Mouse (Mus musculus) embryonic facial prominence, embryonic 10.5 days (tissue): ENCODE data around the gene Cdc42bpa. TPM values are rescaled to one million over a fixed set of nuclear protein-coding genes. Genes with fewer than 3 reads are reported as not detected.

Experiments used
- DNase-seq: peaks from one replicate; pipeline ENCODE4 v3.0.0-alpha.2; 2017; ENCODE audit warnings: low spot score
- H3K27ac ChIP-seq: fragments of 300-500 bp; sonication (generic); replicated peaks from 2 replicates; pipeline ENCODE4 v1.5.1; 2016; ENCODE audit warnings: mild to moderate bottlenecking
- H3K27me3 ChIP-seq: fragments of 300-500 bp; sonication (generic); replicated peaks from 2 replicates; pipeline ENCODE4 v1.6.1; 2016; ENCODE audit warnings: low read depth, mild to moderate bottlenecking; ENCODE audit not compliant: poor library complexity, severe bottlenecking
- H3K36me3 ChIP-seq: fragments of 300-500 bp; sonication (generic); replicated peaks from 2 replicates; pipeline ENCODE4 v1.6.1; 2016; ENCODE audit warnings: mild to moderate bottlenecking, moderate library complexity
- H3K4me1 ChIP-seq: fragments of 300-500 bp; sonication (generic); 2 replicates; pipeline ENCODE4 v1.6.1; 2016
- H3K4me3 ChIP-seq: fragments of 300-500 bp; sonication (generic); 2 replicates; pipeline ENCODE4 v1.5.1; 2016; ENCODE audit warnings: mild to moderate bottlenecking, moderate library complexity
- H3K9me3 ChIP-seq: fragments of 300-500 bp; sonication (generic); 2 replicates; pipeline ENCODE4 v1.6.1; 2016; ENCODE audit warnings: mild to moderate bottlenecking
- WGBS: fragments of 180-500 bp; shearing (Covaris S2); methylation state at CpG from one replicate; pipeline ENCODE4 v1.1.7; 2016; 5-methylcytosine and 5-hydroxymethylcytosine counted together
- polyA plus RNA-seq: library from polyadenylated mRNA; unstranded; fragments of >200 nt; fragmentation: Nextera tagmentation; extraction: Ambion mirVana; gene quantifications from 2 replicates; pipeline ENCODE4 v1.2.1, GENCODE M21; 2016

Cdc42bpa gene
- polyA plus RNA-seq, 1 experiment from 2014 or later: 12.9 TPM

GRCm38 (mm10) chr1:180176784-180177183, 216.5 kb downstream of the Cdc42bpa start:
- H3K4me3 ChIP-seq: no peak overlapping the region
- no peaks in the 10 kb centered on the region for H3K4me1 ChIP-seq
- no peaks in the 10 kb centered on the region for H3K36me3 ChIP-seq
- H3K27me3 ChIP-seq: no peaks in the 10 kb centered on the region
- 12% methylated on average over 1 of the region's 1 CpGs for WGBS
- DNase-seq: no peak
- no peak overlapping the region for H3K27ac ChIP-seq
- no peaks in the 10 kb centered on the region for H3K9me3 ChIP-seq

GRCm38 (mm10) chr1:180178340-180178739, 218.1 kb downstream of the Cdc42bpa start:
- Histone ChIP-seq H3K9me3 (no peaks in the 10 kb centered on the region), H3K27me3 (no peaks in the 10 kb centered on the region), H3K4me3 (no peak overlapping the region), H3K27ac (no peak overlapping the region), H3K36me3 (no peaks in the 10 kb centered on the region), H3K4me1 (no peaks in the 10 kb centered on the region; the same call in 1 of the 2 replicates)
- WGBS: 91% methylated on average over 9 of the region's 9 CpGs
- no peak for DNase-seq

GRCm38 (mm10) chr1:180179100-180179499, 218.8 kb downstream of the Cdc42bpa start:
- 92% methylated on average over 4 of the region's 4 CpGs for WGBS
- no peaks in the 10 kb centered on the region for H3K27me3 ChIP-seq
- H3K9me3 ChIP-seq: no peaks in the 10 kb centered on the region
- H3K4me1 ChIP-seq: no peaks in the 10 kb centered on the region; the same call in 1 of the 2 replicates
- H3K27ac ChIP-seq: no peak overlapping the region
- DNase-seq: no peak
- H3K36me3 ChIP-seq: no peaks in the 10 kb centered on the region
- H3K4me3 ChIP-seq: no peak overlapping the region

GRCm38 (mm10) chr1:180179840-180180239, 219.6 kb downstream of the Cdc42bpa start:
- Histone ChIP-seq H3K4me3 (no peak overlapping the region), H3K36me3 (no peaks in the 10 kb centered on the region), H3K9me3 (no peaks in the 10 kb centered on the region), H3K4me1 (no peaks in the 10 kb centered on the region; the same call in 1 of the 2 replicates), H3K27ac (no peak overlapping the region), H3K27me3 (no peaks in the 10 kb centered on the region)
- DNase-seq: no peak
- WGBS: 76% methylated on average over 2 of the region's 2 CpGs

- no peaks in the 10 kb centered on the region for H3K9me3 ChIP-seq
- 91% methylated on average over 7 of the region's 7 CpGs for WGBS
- H3K4me3 ChIP-seq: no peak overlapping the region
- no peak overlapping the region for H3K27ac ChIP-seq
- no peak for DNase-seq
- no peaks in the 10 kb centered on the region for H3K36me3 ChIP-seq
- H3K27me3 ChIP-seq: no peaks in the 10 kb centered on the region
- H3K4me1 ChIP-seq: no peaks in the 10 kb centered on the region; the same call in 1 of the 2 replicates
Measured at GRCm38 (mm10) chr1:180181304-180181965, 221.2 kb downstream of the Cdc42bpa start.

GRCm38 (mm10) chr1:180181966-180182319, 221.7 kb downstream of the Cdc42bpa start:
- WGBS: 84% methylated on average over 9 of the region's 9 CpGs

GRCm38 (mm10) chr1:180182731-180183130, 222.5 kb downstream of the Cdc42bpa start:
- H3K4me1 ChIP-seq: no peaks in the 10 kb centered on the region; the same call in 1 of the 2 replicates
- no peaks in the 10 kb centered on the region for H3K27me3 ChIP-seq
- H3K9me3 ChIP-seq: no peaks in the 10 kb centered on the region
- no peaks in the 10 kb centered on the region for H3K36me3 ChIP-seq
- DNase-seq: no peak
- H3K27ac ChIP-seq: no peak overlapping the region
- H3K4me3 ChIP-seq: no peak overlapping the region
- 73% methylated on average over 3 of the region's 3 CpGs for WGBS

More at GRCm38 (mm10) chr1:180181966-180182319, 221.7 kb downstream of the Cdc42bpa start:
- H3K27ac ChIP-seq: no peak overlapping the region
- no peaks in the 10 kb centered on the region for H3K27me3 ChIP-seq
- no peaks in the 10 kb centered on the region for H3K9me3 ChIP-seq
- H3K4me1 ChIP-seq: no peaks in the 10 kb centered on the region; the same call in 1 of the 2 replicates
- no peak for DNase-seq
- no peaks in the 10 kb centered on the region for H3K36me3 ChIP-seq
- no peak overlapping the region for H3K4me3 ChIP-seq

- Histone ChIP-seq H3K27ac (no peak overlapping the region), H3K27me3 (no peaks in the 10 kb centered on the region), H3K4me3 (no peak overlapping the region), H3K4me1 (no peaks in the 10 kb centered on the region; the same call in 1 of the 2 replicates), H3K9me3 (no peaks in the 10 kb centered on the region), H3K36me3 (no peaks in the 10 kb centered on the region)
- DNase-seq: no peak
- WGBS: 89% methylated on average over 6 of the region's 6 CpGs
Measured at GRCm38 (mm10) chr1:180183525-180184159, 223.4 kb downstream of the Cdc42bpa start.

GRCm38 (mm10) chr1:180184768-180185167, 224.5 kb downstream of the Cdc42bpa start:
- Histone ChIP-seq H3K4me1 (no peaks in the 10 kb centered on the region; the same call in 1 of the 2 replicates), H3K9me3 (no peaks in the 10 kb centered on the region), H3K27me3 (no peaks in the 10 kb centered on the region), H3K27ac (no peak overlapping the region), H3K36me3 (no peaks in the 10 kb centered on the region), H3K4me3 (no peak overlapping the region)
- WGBS: 77% methylated on average over 7 of the region's 7 CpGs
- no peak for DNase-seq

GRCm38 (mm10) chr1:180185877-180186276, 225.6 kb downstream of the Cdc42bpa start:
- 70% methylated on average over 5 of the region's 5 CpGs for WGBS
- Histone ChIP-seq H3K4me1 (no peaks in the 10 kb centered on the region; the same call in 1 of the 2 replicates), H3K36me3 (no peaks in the 10 kb centered on the region), H3K9me3 (no peaks in the 10 kb centered on the region), H3K27me3 (no peaks in the 10 kb centered on the region), H3K27ac (no peak overlapping the region), H3K4me3 (no peak overlapping the region)
- no peak for DNase-seq

GRCm38 (mm10) chr1:180186371-180186770, 226.1 kb downstream of the Cdc42bpa start:
- Histone ChIP-seq H3K9me3 (no peaks in the 10 kb centered on the region), H3K4me3 (no peak overlapping the region), H3K36me3 (no peaks in the 10 kb centered on the region), H3K27ac (no peak overlapping the region), H3K4me1 (no peaks in the 10 kb centered on the region; the same call in 1 of the 2 replicates), H3K27me3 (no peaks in the 10 kb centered on the region)
- WGBS: 84% methylated on average over 3 of the region's 3 CpGs
- no peak for DNase-seq

- Histone ChIP-seq H3K36me3 (no peaks in the 10 kb centered on the region), H3K4me1 (no peaks in the 10 kb centered on the region), H3K9me3 (no peaks in the 10 kb centered on the region), H3K27me3 (peaks cover under 1% of the 10 kb centered on the region; the same call in 1 of the 2 replicates), H3K4me3 (no peak overlapping the region), H3K27ac (no peak overlapping the region)
- no peak for DNase-seq
- WGBS: 84% methylated on average over 4 of the region's 4 CpGs
Measured at GRCm38 (mm10) chr1:180188951-180189350, 228.7 kb downstream of the Cdc42bpa start.

- DNase-seq: no peak
- no peak overlapping the region for H3K27ac ChIP-seq
- no peaks in the 10 kb centered on the region for H3K36me3 ChIP-seq
- H3K4me3 ChIP-seq: no peak overlapping the region
- peaks cover 7% of the 10 kb centered on the region; the same call in 1 of the 2 replicates for H3K27me3 ChIP-seq
- H3K9me3 ChIP-seq: no peaks in the 10 kb centered on the region
- H3K4me1 ChIP-seq: peaks cover 12% of the 10 kb centered on the region
- WGBS: 87% methylated on average over 8 of the region's 8 CpGs
Measured at GRCm38 (mm10) chr1:180191112-180191511, 230.8 kb downstream of the Cdc42bpa start.
